Mouse (Mus musculus): ENCODE results near the gene Idh3g.

- TF ChIP-seq CTCF (IDR thresholded peaks at IDR 0.05; ENCODE audit: control insufficient read depth, insufficient read depth, insufficient read length): no peak
- no peak for TF ChIP-seq USF1 (IDR thresholded peaks at IDR 0.05; ENCODE audit: low read depth)
- TF ChIP-seq CEBPB (IDR thresholded peaks at IDR 0.05; ENCODE audit: low read depth): no peak
- TF ChIP-seq FOSL1 (IDR thresholded peaks at IDR 0.05; ENCODE audit: insufficient read depth, low read length, poor library complexity, severe bottlenecking): no peak
- TF ChIP-seq MYOD1 (IDR thresholded peaks at IDR 0.05; ENCODE audit: control insufficient read depth, insufficient read length, low read depth): no peak
These were observed 6.3 kb upstream of the Idh3g start for GRCm38 (mm10) chrX:73793039-73793438.

Measured in C2C12 (cell line).